Mouse (Mus musculus) lung, adult 2 months (tissue): ENCODE measurements around the gene Vmn1r40. TPM values are rescaled to one million over a fixed set of nuclear protein-coding genes. Genes with fewer than 3 reads are reported as not detected.
A peak's percentile ranks its signal among the peaks of the same experiment; 100 is the strongest.

ENCODE experiments used
- DNase-seq: peaks from one replicate; pipeline ENCODE4 v3.0.0; 2022
- H3K4me1 ChIP-seq: fragments of 200-500 bp; 2 replicates; pipeline ENCODE4 v1.6.1; 2011; ENCODE audit warnings: low read length; ENCODE audit not compliant: control insufficient read depth, insufficient read depth
- H3K4me3 ChIP-seq: fragments of 200-500 bp; replicated peaks from 2 replicates; pipeline ENCODE3; 2011; ENCODE audit warnings: low read depth, mild to moderate bottlenecking, control low read depth, low read length; ENCODE audit errors: extremely low read depth
- CTCF ChIP-seq: fragments of 200-500 bp; IDR thresholded peaks from 2 replicates; pipeline ENCODE4 v1.5.1; 2011; ENCODE audit warnings: mild to moderate bottlenecking, low read length, control low read depth; ENCODE audit not compliant: insufficient read depth
- POLR2A ChIP-seq: fragments of 200-500 bp; IDR thresholded peaks from 2 replicates; pipeline ENCODE4 v1.6.1; 2011; ENCODE audit warnings: low read depth, mild to moderate bottlenecking, control low read depth, low read length, borderline replicate concordance; ENCODE audit errors: extremely low read depth
- WGBS: fragments of 180-500 bp; shearing (Covaris S2); methylation state at CpG from one replicate; pipeline ENCODE4 v1.1.7; 2018; 5-methylcytosine and 5-hydroxymethylcytosine counted together
- polyA plus RNA-seq: library from polyadenylated mRNA; depleted of rRNA; stranded (reverse); fragments of >200 nt; gene quantifications from 2 replicates; pipeline ENCODE4 v1.2.3, GENCODE M21; 2012; rRNA removed

Vmn1r40 gene
- polyA plus RNA-seq: not detected in 2 replicates

GRCm38 (mm10) chr6:89707240-89707639, at the start of gene Vmn1r40:
Gene Vmn1r40, plus strand, starts transcription at chr6:89707540.
- no peak within 1 kb of the TSS for H3K4me3 ChIP-seq
- no peak for DNase-seq
- WGBS: 73% methylated on average over 4 of the region's 4 CpGs
- no peaks in the 10 kb centered on the region for H3K4me1 ChIP-seq
- no peak for TF ChIP-seq CTCF
- no peak for TF ChIP-seq POLR2A

- Histone ChIP-seq H3K4me1 (no peaks in the 10 kb centered on the region; the same call in 1 of the 2 replicates), H3K4me3 (no peak overlapping the region)
- 67% methylated on average over 3 of the region's 3 CpGs for WGBS
- TF ChIP-seq POLR2A: no peak
- no peak for DNase-seq
These were observed 49.0 kb upstream of the Vmn1r40 start for GRCm38 (mm10) chr6:89658342-89658741.

DNA sequence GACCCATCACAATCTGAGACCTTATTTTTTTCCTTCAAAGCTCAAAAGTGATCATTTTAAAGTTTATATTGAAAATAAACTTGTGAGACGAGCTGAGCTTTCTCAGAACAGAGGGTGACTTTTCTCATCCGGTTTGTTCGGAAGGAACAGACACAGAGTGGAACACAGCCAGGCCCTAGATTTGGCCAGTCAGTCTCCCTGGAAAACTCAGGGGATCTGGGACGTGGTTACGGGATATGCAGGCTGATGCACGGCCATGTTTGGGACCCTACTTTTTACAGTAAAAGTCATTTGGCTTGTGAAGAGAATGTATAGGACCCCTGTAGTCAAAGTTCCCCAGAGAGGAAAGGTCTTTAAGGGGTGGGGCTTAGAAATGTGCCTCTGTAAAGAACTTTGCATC, 48.4 kb upstream of the Vmn1r40 start:
- Histone ChIP-seq H3K4me3 (no peak overlapping the region), H3K4me1 (no peaks in the 10 kb centered on the region; the same call in 1 of the 2 replicates)
- no peak for DNase-seq
- TF ChIP-seq CTCF: no peak
- no peak for TF ChIP-seq POLR2A
- 72% methylated on average over 6 of the region's 6 CpGs for WGBS

DNA sequence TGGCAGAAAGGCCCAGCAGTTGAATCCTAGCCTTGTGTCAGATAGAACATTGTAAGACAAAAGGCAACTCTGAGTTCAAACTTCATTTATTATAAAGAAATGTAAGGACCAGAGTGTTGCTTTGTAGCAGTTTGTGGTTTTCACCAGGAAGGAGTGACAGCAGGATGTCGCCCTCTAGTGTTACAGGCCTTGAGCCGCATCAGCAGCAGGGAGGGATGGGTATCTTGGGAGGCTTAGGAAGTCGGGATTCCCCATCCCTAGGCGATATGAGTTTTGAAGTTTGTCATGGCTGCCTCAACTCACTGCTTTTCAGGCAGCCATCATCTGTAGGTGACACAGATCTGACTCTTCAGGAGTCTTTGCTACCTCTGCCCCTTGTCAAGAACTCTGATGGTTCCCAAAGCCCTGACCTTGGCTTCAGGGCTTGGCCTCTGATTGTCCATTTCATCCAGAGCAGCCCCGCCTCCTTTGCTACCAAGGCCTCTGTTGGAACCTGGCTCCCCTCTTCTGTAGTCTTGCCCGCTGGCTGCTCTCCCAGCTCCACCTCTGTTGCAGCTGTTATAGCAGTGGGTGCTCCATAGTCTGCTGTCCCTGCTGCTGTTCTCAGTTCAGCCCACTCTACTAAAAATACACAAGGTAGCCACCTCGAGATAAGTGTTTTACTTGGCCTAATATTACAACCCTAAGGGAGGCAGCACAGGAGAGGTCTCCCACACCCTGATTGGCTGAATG, 47.5 kb upstream of the Vmn1r40 start:
- WGBS: 25% methylated on average over 7 of the region's 7 CpGs

DNA sequence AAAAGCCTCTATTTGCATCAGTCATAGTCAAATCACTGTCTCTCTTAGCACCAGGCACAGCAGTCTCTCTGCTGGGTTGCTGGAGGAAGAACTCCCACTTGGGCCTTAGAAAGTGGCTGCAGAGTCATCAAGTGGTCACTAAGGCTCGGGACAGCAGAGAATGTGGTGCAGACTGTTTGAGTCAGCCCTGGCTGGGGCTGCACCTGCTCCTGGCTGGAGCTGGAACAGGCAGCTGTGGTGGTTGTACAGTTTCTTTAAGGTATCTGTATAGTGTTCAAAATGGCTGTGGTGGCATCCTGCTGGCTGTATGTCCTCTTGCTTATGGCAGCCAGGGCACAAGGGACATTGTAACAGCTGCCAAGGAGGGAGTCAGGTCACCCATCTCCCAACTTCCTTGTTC, 46.9 kb upstream of the Vmn1r40 start:
- TF ChIP-seq CTCF: no peak
- no peak for TF ChIP-seq POLR2A
- peak; percentile 31 for DNase-seq
- H3K4me1 ChIP-seq: no peaks in the 10 kb centered on the region; the same call in 1 of the 2 replicates
- no peak overlapping the region for H3K4me3 ChIP-seq
- 59% methylated on average over 1 of the region's 1 CpGs for WGBS

More for the DNA sequence above, 47.5 kb upstream of the Vmn1r40 start:
- Histone ChIP-seq H3K4me3 (no peak overlapping the region), H3K4me1 (no peaks in the 10 kb centered on the region; the same call in 1 of the 2 replicates)
- peak; percentile 84 for TF ChIP-seq CTCF
- TF ChIP-seq POLR2A: no peak
- DNase-seq: peak; percentile 49

- Histone ChIP-seq H3K4me3 (no peak overlapping the region), H3K4me1 (no peaks in the 10 kb centered on the region; the same call in 1 of the 2 replicates)
- 80% methylated on average over 3 of the region's 3 CpGs for WGBS
- TF ChIP-seq CTCF: no peak
- TF ChIP-seq POLR2A: no peak
- no peak for DNase-seq
These were observed 44.8 kb upstream of the Vmn1r40 start for GRCm38 (mm10) chr6:89662521-89662920.

- H3K4me3 ChIP-seq: no peak overlapping the region
- H3K4me1 ChIP-seq: no peaks in the 10 kb centered on the region; the same call in 1 of the 2 replicates
- no peak for TF ChIP-seq POLR2A
- TF ChIP-seq CTCF: no peak
- DNase-seq: no peak
- WGBS: 65% methylated on average over 8 of the region's 8 CpGs
These were observed 42.2 kb upstream of the Vmn1r40 start for GRCm38 (mm10) chr6:89665155-89665554.

- Histone ChIP-seq H3K4me1 (no peaks in the 10 kb centered on the region; the same call in 1 of the 2 replicates), H3K4me3 (no peak overlapping the region)
- 57% methylated on average over 7 of the region's 7 CpGs for WGBS
- DNase-seq: no peak
- TF ChIP-seq POLR2A: no peak
- no peak for TF ChIP-seq CTCF
These were observed 41.7 kb upstream of the Vmn1r40 start for GRCm38 (mm10) chr6:89665667-89666066.

DNA sequence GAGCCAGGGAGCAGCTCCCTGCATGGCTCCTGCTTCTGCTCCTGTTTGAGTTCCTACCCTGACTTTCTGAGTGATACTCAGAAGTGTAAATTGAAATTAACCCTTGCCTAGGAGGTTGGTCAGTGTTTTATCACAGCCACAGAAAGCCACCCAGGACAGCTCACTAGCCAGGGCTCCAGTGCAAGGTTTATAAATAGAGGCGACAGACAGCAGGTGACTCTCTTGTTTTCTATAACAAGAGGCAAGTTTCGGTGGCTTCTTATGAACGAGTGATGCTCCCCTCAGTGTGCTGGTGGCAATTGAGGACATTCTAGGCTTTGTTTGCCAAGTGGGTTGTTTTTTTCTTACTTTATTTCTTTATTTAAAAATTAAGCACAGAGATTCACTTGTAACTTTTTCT, 40.4 kb upstream of the Vmn1r40 start:
- Histone ChIP-seq H3K4me3 (no peak overlapping the region), H3K4me1 (no peaks in the 10 kb centered on the region; the same call in 1 of the 2 replicates)
- no peak for DNase-seq
- TF ChIP-seq POLR2A (no peak), CTCF (no peak)
- WGBS: 77% methylated on average over 3 of the region's 3 CpGs

- H3K4me3 ChIP-seq: no peak overlapping the region
- TF ChIP-seq CTCF (no peak), POLR2A (no peak)
- DNase-seq: peak; percentile 1
- WGBS: 82% methylated on average over 6 of the region's 6 CpGs
- H3K4me1 ChIP-seq: no peaks in the 10 kb centered on the region
These were observed 37.8 kb upstream of the Vmn1r40 start for GRCm38 (mm10) chr6:89669556-89669955.
